Mouse (Mus musculus) lung, postnatal 0 days (tissue): Measurements from ENCODE around the gene Cmtm2b. TPM values are rescaled to one million over a fixed set of nuclear protein-coding genes. Genes with fewer than 3 reads are reported as not detected.

Experiments used
- ATAC-seq: fragments of 200-750 bp; cut with Nextera tagmentation; 2 replicates; pipeline ENCODE4 v1.8.0; 2017; ENCODE audit warnings: moderate library complexity
- DNase-seq: peaks from one replicate; pipeline ENCODE4 v3.0.0-alpha.2; 2016; ENCODE audit warnings: low spot score
- H3K27ac ChIP-seq: fragments of 300-500 bp; sonication (generic); 2 replicates; pipeline ENCODE4 v1.5.1; 2014; ENCODE audit warnings: antibody characterized with exemption, mild to moderate bottlenecking, low read length, mixed read lengths
- H3K27me3 ChIP-seq: fragments of 300-500 bp; sonication (generic); replicated peaks from 2 replicates; pipeline ENCODE4 v1.6.1; 2014; ENCODE audit warnings: low read length, mixed read lengths; ENCODE audit not compliant: insufficient read depth
- H3K36me3 ChIP-seq: fragments of 300-500 bp; sonication (generic); 2 replicates; pipeline ENCODE4 v1.6.1; 2014; ENCODE audit warnings: low read length, mixed read lengths; ENCODE audit not compliant: insufficient read depth
- H3K4me1 ChIP-seq: fragments of 300-500 bp; sonication (generic); 2 replicates; pipeline ENCODE4 v1.6.1; 2014; ENCODE audit warnings: antibody characterized with exemption, low read depth, low read length, mixed read lengths; ENCODE audit not compliant: insufficient read depth
- H3K4me2 ChIP-seq: fragments of 300-500 bp; sonication (generic); replicated peaks from 2 replicates; pipeline ENCODE4 v1.6.1; 2014; ENCODE audit warnings: low read depth, mild to moderate bottlenecking, low read length, moderate library complexity, mixed read lengths
- H3K4me3 ChIP-seq: fragments of 300-500 bp; sonication (generic); 2 replicates; pipeline ENCODE4 v1.5.1; 2014; ENCODE audit warnings: low read depth, low read length
- H3K9ac ChIP-seq: fragments of 300-500 bp; sonication (generic); replicated peaks from 2 replicates; pipeline ENCODE4 v1.6.1; 2014; ENCODE audit warnings: low read depth, mild to moderate bottlenecking
- H3K9me3 ChIP-seq: fragments of 300-500 bp; sonication (generic); 2 replicates; pipeline ENCODE4 v1.6.1; 2016; ENCODE audit warnings: low read length, mixed read lengths
- CTCF ChIP-seq: IDR thresholded peaks from 2 replicates; pipeline ENCODE4 v1.5.1; 2016; ENCODE audit warnings: antibody characterized with exemption, mild to moderate bottlenecking
- EP300 ChIP-seq: IDR thresholded peaks from 2 replicates; pipeline ENCODE4 v1.6.1; 2016; ENCODE audit warnings: antibody characterized with exemption, mild to moderate bottlenecking, control low read depth
- WGBS: fragments of 180-500 bp; shearing (Covaris S2); extraction: QIAGEN DNeasy Blood & Tissue Kit; methylation state at CpG from one replicate; pipeline ENCODE4 v1.1.7; 2014; 5-methylcytosine and 5-hydroxymethylcytosine counted together
- polyA plus RNA-seq: library from polyadenylated mRNA; unstranded; fragments of >200 nt; fragmentation: Nextera tagmentation; extraction: Ambion mirVana; gene quantifications from 2 replicates; pipeline ENCODE4 v1.2.1, GENCODE M21; 2015

Cmtm2b gene
- polyA plus RNA-seq, 1 experiment from 2014 or later = not detected

GRCm38 (mm10) chr8:104376669-104377068 is 54.6 kb downstream of the Cmtm2b start:
- 54% methylated on average over 11 of the region's 11 CpGs for WGBS
- Histone ChIP-seq H3K4me2 (no peak overlapping the region), H3K27me3 (no peaks in the 10 kb centered on the region), H3K9me3 (no peaks in the 10 kb centered on the region), H3K36me3 (no peaks in the 10 kb centered on the region), H3K9ac (no peak overlapping the region), H3K27ac (no peak overlapping the region), H3K4me1 (peaks cover 17% of the 10 kb centered on the region; the same call in 1 of the 2 replicates), H3K4me3 (no peak overlapping the region)
- DNase-seq = no peak
- TF ChIP-seq EP300 (no peak), CTCF (no peak)
- no peak for ATAC-seq

GRCm38 (mm10) chr8:104379301-104379836 is 57.3 kb downstream of the Cmtm2b start:
- no peak for ATAC-seq
- Histone ChIP-seq H3K9me3 (no peaks in the 10 kb centered on the region), H3K4me1 (peaks cover 25% of the 10 kb centered on the region), H3K27ac (no peak overlapping the region), H3K4me2 (no peak overlapping the region), H3K4me3 (no peak overlapping the region), H3K27me3 (no peaks in the 10 kb centered on the region), H3K9ac (no peak overlapping the region), H3K36me3 (no peaks in the 10 kb centered on the region)
- 61% methylated on average over 10 of the region's 10 CpGs for WGBS
- no peak for TF ChIP-seq CTCF
- TF ChIP-seq EP300 = no peak
- DNase-seq = no peak

GRCm38 (mm10) chr8:104380269-104380668 is 58.2 kb downstream of the Cmtm2b start:
- Histone ChIP-seq H3K4me1 (peaks cover 19% of the 10 kb centered on the region), H3K27ac (no peak overlapping the region), H3K9ac (no peak overlapping the region), H3K4me2 (no peak overlapping the region), H3K4me3 (no peak overlapping the region), H3K36me3 (no peaks in the 10 kb centered on the region), H3K27me3 (no peaks in the 10 kb centered on the region), H3K9me3 (no peaks in the 10 kb centered on the region)
- no peak for ATAC-seq
- WGBS = 77% methylated on average over 7 of the region's 7 CpGs
- no peak for DNase-seq
- TF ChIP-seq EP300 (no peak), CTCF (no peak)

Other genes starting within 250 kb of the Cmtm2b start
- 99.0 and 100 TPM in 2 replicates for gene Cdh5, start 220.6 kb upstream of the Cmtm2b start, polyA plus RNA-seq
- gene Bean1, start 151.8 kb upstream of the Cmtm2b start, polyA plus RNA-seq = 0.14 and 0.47 TPM in 2 replicates
- 16.8 and 17.7 TPM in 2 replicates for gene Tk2, start 73.7 kb upstream of the Cmtm2b start, polyA plus RNA-seq
- gene Cklf, start 71.4 kb upstream of the Cmtm2b start, polyA plus RNA-seq = 29.2 and 33.2 TPM in 2 replicates
- not detected in 2 replicates for gene Cmtm2a, start 29.0 kb upstream of the Cmtm2b start, polyA plus RNA-seq
- not detected in 2 replicates for gene Gm45711, start 12.1 kb upstream of the Cmtm2b start, polyA plus RNA-seq
- not detected in 2 replicates for gene Cmtm1, start 12.1 kb upstream of the Cmtm2b start, polyA plus RNA-seq
- gene Gm11020, start 663 bp upstream of the Cmtm2b start, polyA plus RNA-seq = not detected in 2 replicates
- gene Cmtm3, start 17.2 kb downstream of the Cmtm2b start, polyA plus RNA-seq = 98.3 and 117 TPM in 2 replicates
- 3.5 TPM in 2 replicates for gene Cmtm4, start 73.6 kb downstream of the Cmtm2b start, polyA plus RNA-seq
- 39.4 and 44.9 TPM in 2 replicates for gene Dync1li2, start 120.8 kb downstream of the Cmtm2b start, polyA plus RNA-seq
- gene Terb1, start 187.7 kb downstream of the Cmtm2b start, polyA plus RNA-seq = 0.14 and 0.27 TPM in 2 replicates
- gene Nae1, start 212.4 kb downstream of the Cmtm2b start, polyA plus RNA-seq = 57.9 and 58.9 TPM in 2 replicates
- gene Car7, start 212.5 kb downstream of the Cmtm2b start, polyA plus RNA-seq = 0.84 and 0.87 TPM in 2 replicates